Mouse (Mus musculus) spleen, adult 2 months (tissue): ENCODE data around the gene Tm9sf2. TPM values are rescaled to one million over a fixed set of nuclear protein-coding genes. Genes with fewer than 3 reads are reported as not detected.

Experiments
- DNase-seq, 2 experiments: peaks; one replicate each; pipeline versions ENCODE4 v3.0.0 to v3.0.0-alpha.2; 2012 to 2021; ENCODE audit warnings: low spot score in 2 of 2, low read depth in 1 of 2
- H3K27ac ChIP-seq: fragments of 200-500 bp; 2 replicates; pipeline ENCODE4 v1.5.1; 2012; ENCODE audit warnings: low read length, inconsistent platforms; ENCODE audit not compliant: insufficient read depth
- H3K27me3 ChIP-seq: fragments of 200-500 bp; 2 replicates; pipeline ENCODE4 v1.6.1; 2012; ENCODE audit warnings: mild to moderate bottlenecking, moderate library complexity, low read length, inconsistent platforms; ENCODE audit not compliant: control insufficient read depth, insufficient read depth
- H3K36me3 ChIP-seq: fragments of 200-500 bp; 2 replicates; pipeline ENCODE4 v1.6.1; 2012; ENCODE audit warnings: mild to moderate bottlenecking, low read length, inconsistent platforms; ENCODE audit not compliant: control insufficient read depth, insufficient read depth
- H3K4me1 ChIP-seq: fragments of 200-500 bp; 2 replicates; pipeline ENCODE4 v1.6.1; 2011; ENCODE audit warnings: inconsistent platforms; ENCODE audit not compliant: control insufficient read depth, insufficient read depth, insufficient read length
- H3K4me3 ChIP-seq: fragments of 200-500 bp; 2 replicates; pipeline ENCODE4 v1.5.1; 2011; ENCODE audit warnings: mild to moderate bottlenecking, inconsistent platforms; ENCODE audit not compliant: insufficient read depth, insufficient read length; ENCODE audit errors: extremely low read depth
- CTCF ChIP-seq: fragments of 200-500 bp; IDR thresholded peaks from 2 replicates; pipeline ENCODE4 v1.5.1; 2011; ENCODE audit warnings: mild to moderate bottlenecking, inconsistent platforms; ENCODE audit not compliant: insufficient read depth, insufficient read length, insufficient replicate concordance; ENCODE audit errors: extremely low read depth
- POLR2A ChIP-seq: fragments of 200-500 bp; IDR thresholded peaks from 2 replicates; pipeline ENCODE4 v1.6.1; 2011; ENCODE audit warnings: low read depth, low read length, inconsistent platforms
- WGBS: fragments of 180-500 bp; shearing (Covaris S2); methylation state at CpG from one replicate; pipeline ENCODE4 v1.1.7; 2018; 5-methylcytosine and 5-hydroxymethylcytosine counted together
- polyA plus RNA-seq: library from polyadenylated mRNA; depleted of rRNA; stranded (reverse); fragments of >200 nt; gene quantifications from 2 replicates; pipeline ENCODE4 v1.2.3, GENCODE M21; 2012

Tm9sf2 gene
- polyA plus RNA-seq, 1 experiment = 80.8 TPM

DNA sequence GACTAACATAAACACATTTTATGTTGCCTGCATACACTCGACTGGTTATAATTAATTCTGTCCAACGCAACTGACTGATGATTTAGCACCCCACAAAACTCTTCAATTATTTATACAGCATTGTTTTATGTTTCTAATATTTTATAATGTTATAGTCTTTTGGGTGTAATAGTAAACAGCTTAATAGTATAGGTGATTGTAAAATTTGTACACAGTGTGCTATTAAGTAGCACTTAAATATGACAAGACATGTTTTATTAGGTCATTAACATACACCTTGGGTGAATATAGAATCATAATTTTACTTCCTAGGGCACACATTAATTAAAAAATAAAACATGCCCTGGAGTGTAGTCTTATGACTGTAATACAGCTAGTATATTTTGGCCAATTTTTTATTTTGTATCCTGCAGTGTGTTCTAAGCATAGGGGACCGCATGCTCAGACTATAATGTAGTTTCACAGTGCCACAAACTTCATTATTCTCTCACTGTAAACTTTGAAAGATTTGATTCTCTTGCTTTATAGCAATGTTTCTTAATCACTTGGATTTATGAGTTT is 29.6 kb downstream of the Tm9sf2 start:
- Histone ChIP-seq H3K4me3 (no peak overlapping the region), H3K27me3 (no peaks in the 10 kb centered on the region), H3K27ac (no peak overlapping the region), H3K4me1 (no peaks in the 10 kb centered on the region), H3K36me3 (peaks cover 32% of the 10 kb centered on the region)
- no peak for DNase-seq
- WGBS = 94% methylated on average over 3 of the region's 3 CpGs
- TF ChIP-seq CTCF (no peak), POLR2A (no peak)

DNA sequence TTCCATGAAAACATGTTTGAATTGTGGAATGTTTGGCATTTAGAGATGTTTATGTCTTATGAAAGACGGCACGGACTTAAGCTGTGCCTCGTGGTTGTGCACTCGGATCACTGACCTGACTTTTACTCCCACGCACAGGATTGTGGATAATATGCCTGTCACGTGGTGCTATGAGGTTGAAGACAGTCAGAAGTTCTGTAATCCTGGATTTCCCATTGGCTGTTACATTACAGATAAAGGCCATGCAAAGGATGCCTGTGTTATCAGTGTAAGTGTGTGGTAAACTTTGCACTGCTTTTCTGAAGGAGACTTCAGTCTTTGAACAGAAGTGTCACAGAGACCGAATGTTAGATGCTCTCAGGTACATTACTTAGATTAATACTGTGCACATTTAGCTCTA is 30.4 kb downstream of the Tm9sf2 start:
- Histone ChIP-seq H3K4me1 (no peaks in the 10 kb centered on the region), H3K36me3 (peaks cover 35% of the 10 kb centered on the region), H3K27ac (no peak overlapping the region), H3K27me3 (no peaks in the 10 kb centered on the region), H3K4me3 (no peak overlapping the region)
- TF ChIP-seq POLR2A (no peak), CTCF (no peak)
- no peak for DNase-seq
- 90% methylated on average over 7 of the region's 7 CpGs for WGBS

DNA sequence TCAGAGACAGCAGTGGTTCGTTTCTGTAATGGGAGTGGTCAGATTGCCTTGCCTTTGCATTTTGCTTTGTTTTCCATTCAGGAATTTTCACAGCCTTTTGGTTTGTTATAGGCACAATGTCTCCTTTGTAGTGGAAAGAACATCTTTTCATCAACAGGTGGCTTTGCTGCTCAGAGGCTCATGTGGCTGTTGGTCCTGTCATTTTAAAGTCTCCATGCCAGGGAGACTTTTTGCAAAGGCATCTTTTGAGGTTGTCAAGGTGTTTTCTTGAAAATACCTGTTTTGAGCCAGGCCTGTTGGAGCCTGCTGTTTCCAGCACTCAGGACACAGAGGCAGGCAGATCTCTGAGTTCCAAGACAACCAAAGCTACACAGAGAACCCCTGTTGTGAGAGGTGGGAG is 33.3 kb downstream of the Tm9sf2 start:
- TF ChIP-seq POLR2A (no peak), CTCF (no peak)
- Histone ChIP-seq H3K27me3 (no peaks in the 10 kb centered on the region), H3K27ac (no peak overlapping the region), H3K36me3 (peaks cover 39% of the 10 kb centered on the region), H3K4me1 (no peaks in the 10 kb centered on the region), H3K4me3 (no peak overlapping the region)
- DNase-seq = no peak
- WGBS = 46% methylated on average over 1 of the region's 1 CpGs

DNA sequence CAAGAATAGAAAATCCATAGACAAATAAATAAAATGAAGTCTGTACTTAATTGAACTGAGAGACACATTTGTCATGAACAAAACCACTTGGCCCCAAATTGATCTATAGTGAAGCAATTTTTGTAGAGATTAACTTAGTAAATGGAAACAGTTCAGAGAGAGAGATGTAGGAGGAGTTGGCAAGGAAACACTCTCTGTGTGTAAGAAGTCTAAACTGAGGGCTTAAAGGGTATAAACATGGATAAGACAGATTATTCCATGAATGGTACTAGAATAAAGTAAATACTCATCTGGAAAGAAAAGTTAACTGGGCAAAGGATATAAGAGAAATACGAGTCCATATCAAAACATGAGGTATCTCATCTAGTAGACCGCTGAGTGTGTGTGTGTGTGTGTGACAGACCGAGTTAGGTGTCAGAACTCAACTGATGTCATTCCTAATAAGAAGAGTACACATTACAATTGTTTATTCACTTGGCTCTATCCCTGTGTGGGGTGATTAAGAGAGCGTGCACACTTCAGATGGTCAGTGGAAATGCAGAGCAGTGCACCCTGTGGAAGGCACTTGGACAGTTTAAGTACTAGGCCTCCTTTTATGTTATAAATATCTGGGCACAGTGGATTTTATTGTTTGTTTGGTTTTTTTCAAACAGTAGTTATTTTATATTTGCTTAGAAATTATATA is 36.9 kb downstream of the Tm9sf2 start:
- no peak for TF ChIP-seq POLR2A
- no peak for TF ChIP-seq CTCF
- peaks cover 47% of the 10 kb centered on the region for H3K36me3 ChIP-seq

DNA sequence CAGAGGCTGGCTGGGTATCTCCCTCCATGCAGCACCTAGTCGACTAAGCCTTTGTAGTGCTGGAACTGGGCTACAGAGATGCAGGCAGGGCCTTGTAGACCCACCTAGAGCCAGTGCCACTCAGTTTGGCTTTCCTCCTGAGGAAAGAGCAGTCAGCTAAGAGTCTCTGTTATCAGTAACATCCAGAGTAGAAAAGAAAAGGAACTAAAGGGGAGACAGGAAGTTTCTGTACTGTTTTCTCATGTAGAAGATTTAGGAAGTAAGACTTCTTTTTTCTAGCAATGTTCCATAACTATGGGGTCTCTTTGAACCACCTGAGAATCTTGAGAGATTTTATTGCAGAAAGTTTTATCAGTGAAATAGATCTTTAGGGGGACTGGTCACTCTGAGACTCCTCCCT is 38.5 kb downstream of the Tm9sf2 start:
- Histone ChIP-seq H3K36me3 (peaks cover 42% of the 10 kb centered on the region), H3K27me3 (no peaks in the 10 kb centered on the region), H3K27ac (no peak overlapping the region; the same call in 1 of the 2 replicates), H3K4me1 (no peaks in the 10 kb centered on the region), H3K4me3 (no peak overlapping the region)
- DNase-seq = no peak
- 3% methylated on average over 1 of the region's 1 CpGs for WGBS
- TF ChIP-seq POLR2A = no peak
- no peak for TF ChIP-seq CTCF

More for the DNA sequence above, 36.9 kb downstream of the Tm9sf2 start:
- H3K27me3 ChIP-seq = no peaks in the 10 kb centered on the region
- H3K4me3 ChIP-seq = no peak overlapping the region
- H3K4me1 ChIP-seq = no peaks in the 10 kb centered on the region
- no peak overlapping the region for H3K27ac ChIP-seq
- no peak for DNase-seq
- WGBS = 96% methylated on average over 4 of the region's 4 CpGs

DNA sequence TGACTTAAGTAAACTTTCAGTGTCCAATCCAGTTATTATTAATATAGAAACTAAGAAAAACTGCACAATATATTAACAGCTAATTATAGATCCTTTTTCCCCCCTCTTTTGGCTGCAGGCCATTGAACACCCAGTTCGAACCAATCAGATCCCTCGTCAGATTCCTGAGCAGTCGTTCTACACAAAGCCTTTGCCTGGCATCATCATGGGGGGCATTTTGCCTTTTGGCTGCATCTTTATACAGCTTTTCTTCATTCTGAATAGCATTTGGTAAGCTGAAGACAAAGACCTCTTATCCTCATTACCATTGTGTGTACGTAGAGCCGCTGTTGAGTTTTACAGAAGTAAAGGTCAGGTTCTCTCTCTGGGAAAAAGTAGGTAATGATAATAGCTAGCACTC is 43.8 kb downstream of the Tm9sf2 start:
- Histone ChIP-seq H3K4me3 (no peak overlapping the region), H3K27me3 (no peaks in the 10 kb centered on the region), H3K27ac (no peak overlapping the region), H3K36me3 (peaks cover 38% of the 10 kb centered on the region), H3K4me1 (no peaks in the 10 kb centered on the region)
- TF ChIP-seq CTCF = no peak
- no peak for TF ChIP-seq POLR2A
- WGBS = 92% methylated on average over 5 of the region's 5 CpGs
- no peak for DNase-seq

DNA sequence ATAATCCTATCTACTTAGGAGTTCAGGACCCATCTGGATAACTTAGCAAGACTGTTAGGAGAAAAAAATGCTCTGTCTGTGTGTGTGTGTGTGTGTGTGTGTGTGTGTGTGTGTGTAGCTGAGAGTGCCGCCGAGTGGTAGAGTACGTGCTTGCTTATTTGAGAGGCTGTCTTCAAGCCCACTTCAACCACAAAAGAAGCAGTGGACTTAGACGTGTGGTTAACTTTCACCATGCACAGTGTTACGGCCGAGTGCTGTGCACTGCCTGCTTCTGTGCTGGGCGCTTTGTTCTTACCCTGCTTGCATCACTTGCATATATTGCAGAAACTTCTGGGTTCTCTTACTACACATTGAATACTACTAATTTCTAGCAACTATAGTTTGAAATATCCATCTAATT is 50.9 kb downstream of the Tm9sf2 start:
- DNase-seq = no peak
- Histone ChIP-seq H3K36me3 (peaks cover 26% of the 10 kb centered on the region), H3K27ac (no peak overlapping the region), H3K4me1 (no peaks in the 10 kb centered on the region), H3K27me3 (no peaks in the 10 kb centered on the region), H3K4me3 (no peak overlapping the region)
- TF ChIP-seq CTCF (no peak), POLR2A (no peak)
- WGBS = 61% methylated on average over 7 of the region's 7 CpGs
